Mouse (Mus musculus) heart, postnatal 0 days (tissue): ENCODE data around the gene Hmgcs1. TPM values are rescaled to one million over a fixed set of nuclear protein-coding genes. Genes with fewer than 3 reads are reported as not detected.

Experiments used
- ATAC-seq: fragments of 200-750 bp; cut with Nextera tagmentation; 2 replicates; pipeline ENCODE4 v1.8.0; 2017; ENCODE audit warnings: low read depth, moderate number of reproducible peaks, moderate library complexity; ENCODE audit not compliant: insufficient read depth
- DNase-seq: peaks from one replicate; pipeline ENCODE4 v3.0.0-alpha.2; 2016; ENCODE audit warnings: low spot score
- H3K27ac ChIP-seq: fragments of 300-500 bp; sonication (generic); 2 replicates; pipeline ENCODE4 v1.5.1; 2014; ENCODE audit warnings: low read depth, mild to moderate bottlenecking
- H3K27me3 ChIP-seq: fragments of 300-500 bp; sonication (generic); 2 replicates; pipeline ENCODE4 v1.6.1; 2014; ENCODE audit warnings: low read length, mixed read lengths; ENCODE audit not compliant: control insufficient read depth, insufficient read depth
- H3K36me3 ChIP-seq: fragments of 300-500 bp; sonication (generic); replicated peaks from 2 replicates; pipeline ENCODE4 v1.6.1; 2014; ENCODE audit warnings: low read length, mixed read lengths; ENCODE audit not compliant: control insufficient read depth, insufficient read depth
- H3K4me1 ChIP-seq: fragments of 300-500 bp; sonication (generic); 2 replicates; pipeline ENCODE4 v1.6.1; 2014; ENCODE audit warnings: antibody characterized with exemption; ENCODE audit not compliant: control insufficient read depth, insufficient read depth
- H3K4me2 ChIP-seq: fragments of 300-500 bp; sonication (generic); 2 replicates; pipeline ENCODE4 v1.6.1; 2014; ENCODE audit warnings: low read depth, mild to moderate bottlenecking, low read length, moderate library complexity
- H3K4me3 ChIP-seq: fragments of 300-500 bp; sonication (generic); 2 replicates; pipeline ENCODE4 v1.5.1; 2014; ENCODE audit warnings: low read depth, low read length
- H3K9ac ChIP-seq: fragments of 300-500 bp; sonication (generic); replicated peaks from 2 replicates; pipeline ENCODE4 v1.6.1; 2014; ENCODE audit warnings: low read depth, low read length, mixed read lengths
- H3K9me3 ChIP-seq: fragments of 300-500 bp; sonication (generic); replicated peaks from 2 replicates; pipeline ENCODE4 v1.6.1; 2016; ENCODE audit warnings: low read length; ENCODE audit not compliant: control insufficient read depth
- CTCF ChIP-seq: IDR thresholded peaks from 2 replicates; pipeline ENCODE4 v1.5.1; 2016; ENCODE audit warnings: antibody characterized with exemption, control low read depth, low read depth
- EP300 ChIP-seq: IDR thresholded peaks from 2 replicates; pipeline ENCODE4 v1.6.1; 2016; ENCODE audit warnings: antibody characterized with exemption, low read depth
- WGBS: fragments of 180-500 bp; shearing (Covaris S2); extraction: QIAGEN DNeasy Blood & Tissue Kit; methylation state at CpG from one replicate; pipeline ENCODE4 v1.1.7; 2014; 5-methylcytosine and 5-hydroxymethylcytosine counted together
- polyA plus RNA-seq: library from polyadenylated mRNA; unstranded; fragments of >200 nt; fragmentation: Nextera tagmentation; extraction: Ambion mirVana; gene quantifications from 2 replicates; pipeline ENCODE4 v1.2.1, GENCODE M21; 2015
- total RNA-seq: library from RNA; depleted of rRNA; stranded (reverse); fragments of >200 nt; gene quantifications from 2 replicates; pipeline ENCODE4 v1.2.3, GENCODE M21; 2014; ENCODE audit warnings: low replicate concordance

Hmgcs1 gene
- total and polyA plus RNA-seq, 2 experiments from 2014 or later: 42.6 to 66.2 TPM

- Histone ChIP-seq H3K27ac (no peak overlapping the region), H3K27me3 (no peaks in the 10 kb centered on the region), H3K4me1 (peaks cover 6% of the 10 kb centered on the region), H3K36me3 (peaks cover 8% of the 10 kb centered on the region; the same call in 1 of the 2 replicates), H3K9me3 (no peaks in the 10 kb centered on the region), H3K9ac (no peak overlapping the region), H3K4me3 (no peak overlapping the region), H3K4me2 (no peak overlapping the region)
- no peak for ATAC-seq
- no peak for TF ChIP-seq EP300
- TF ChIP-seq CTCF: no peak
- DNase-seq: no peak
- 66% methylated on average over 8 of the region's 8 CpGs for WGBS
Measured at GRCm38 (mm10) chr13:119713107-119713787, 23.1 kb downstream of the Hmgcs1 start.

- no peak overlapping the region for H3K4me3 ChIP-seq
- TF ChIP-seq CTCF: no peak
- TF ChIP-seq EP300: no peak
- H3K4me1 ChIP-seq: peaks cover 6% of the 10 kb centered on the region
- H3K4me2 ChIP-seq: no peak overlapping the region
- H3K9me3 ChIP-seq: no peaks in the 10 kb centered on the region
- H3K36me3 ChIP-seq: peaks cover 8% of the 10 kb centered on the region; the same call in 1 of the 2 replicates
- DNase-seq (no peak), ATAC-seq (no peak)
- 54% methylated on average over 9 of the region's 9 CpGs for WGBS
- H3K9ac ChIP-seq: no peak overlapping the region
- H3K27me3 ChIP-seq: no peaks in the 10 kb centered on the region
- H3K27ac ChIP-seq: no peak overlapping the region
Measured at GRCm38 (mm10) chr13:119713821-119714220, 23.6 kb downstream of the Hmgcs1 start.

- H3K27ac ChIP-seq: no peak overlapping the region
- no peaks in the 10 kb centered on the region for H3K27me3 ChIP-seq
- no peaks in the 10 kb centered on the region for H3K9me3 ChIP-seq
- no peak overlapping the region for H3K9ac ChIP-seq
- DNase-seq (no peak), ATAC-seq (no peak)
- H3K4me2 ChIP-seq: no peak overlapping the region
- WGBS: 86% methylated on average over 2 of the region's 2 CpGs
- no peaks in the 10 kb centered on the region for H3K36me3 ChIP-seq
- H3K4me3 ChIP-seq: no peak overlapping the region
- TF ChIP-seq CTCF (no peak), EP300 (no peak)
- H3K4me1 ChIP-seq: no peaks in the 10 kb centered on the region
Measured at GRCm38 (mm10) chr13:119716105-119716504, 25.9 kb downstream of the Hmgcs1 start.

- no peaks in the 10 kb centered on the region for H3K36me3 ChIP-seq
- no peak overlapping the region for H3K4me2 ChIP-seq
- H3K9me3 ChIP-seq: no peaks in the 10 kb centered on the region
- TF ChIP-seq EP300 (no peak), CTCF (no peak)
- WGBS: 69% methylated on average over 3 of the region's 3 CpGs
- no peaks in the 10 kb centered on the region for H3K27me3 ChIP-seq
- no peak overlapping the region for H3K9ac ChIP-seq
- ATAC-seq (no peak), DNase-seq (no peak)
- H3K4me3 ChIP-seq: no peak overlapping the region
- H3K4me1 ChIP-seq: no peaks in the 10 kb centered on the region
- H3K27ac ChIP-seq: no peak overlapping the region
Measured at GRCm38 (mm10) chr13:119722447-119722846, 32.3 kb downstream of the Hmgcs1 start.

GRCm38 (mm10) chr13:119723368-119723767, 33.2 kb downstream of the Hmgcs1 start:
- DNase-seq (no peak), ATAC-seq (no peak)
- Histone ChIP-seq H3K27ac (no peak overlapping the region), H3K9me3 (no peaks in the 10 kb centered on the region), H3K4me1 (no peaks in the 10 kb centered on the region), H3K36me3 (no peaks in the 10 kb centered on the region), H3K4me2 (no peak overlapping the region), H3K9ac (no peak overlapping the region), H3K4me3 (no peak overlapping the region), H3K27me3 (no peaks in the 10 kb centered on the region)
- TF ChIP-seq CTCF: no peak
- no peak for TF ChIP-seq EP300
- WGBS: 68% methylated on average over 5 of the region's 5 CpGs

GRCm38 (mm10) chr13:119724541-119724940, 34.4 kb downstream of the Hmgcs1 start:
- no peak for ATAC-seq
- DNase-seq: no peak

More at GRCm38 (mm10) chr13:119724541-119724940, 34.4 kb downstream of the Hmgcs1 start:
- Histone ChIP-seq H3K4me3 (no peak overlapping the region), H3K9ac (no peak overlapping the region), H3K36me3 (no peaks in the 10 kb centered on the region), H3K4me1 (no peaks in the 10 kb centered on the region), H3K27ac (no peak overlapping the region), H3K9me3 (no peaks in the 10 kb centered on the region), H3K4me2 (no peak overlapping the region), H3K27me3 (no peaks in the 10 kb centered on the region)
- WGBS: 77% methylated on average over 7 of the region's 7 CpGs
- no peak for TF ChIP-seq CTCF
- TF ChIP-seq EP300: no peak
